15 mouse cellular contexts compared by ENCODE assay signal in genomic region chr1:35362836-35363235, GRCm38 (mm10).
A peak's percentile ranks its signal among the peaks of the same experiment; 100 is the strongest.
DNase-seq lines count a peak whose midpoint lies in the region; ATAC-seq and TF ChIP-seq lines count a peak whose summit lies in the region.
"Had no signal": no experiment of that assay in that cellular context is flagged by ENCODE, and none has a peak within 500 bp of the region (broad histone marks: within the 10 kb centered on the region; RNA-seq: fewer than 3 reads in every experiment).

No protein-coding gene starts in this region.

- no peaks in the 10 kb centered on the region for H3K9me3 ChIP-seq in heart, embryonic 10.5 days
- H3K9me3 ChIP-seq in intestine, postnatal 0 days (ENCODE audit: control insufficient read depth): no peaks in the 10 kb centered on the region
- H3K9me3 ChIP-seq: G1E; lung, embryonic 15.5 days; midbrain, embryonic 10.5 days; neural tube, embryonic 15.5 days had no signal

- H3K4me3 ChIP-seq in heart, embryonic 10.5 days: no peak overlapping the region
- no peak overlapping the region for H3K4me3 ChIP-seq in lung, adult 2 months (replicated peaks; ENCODE audit: extremely low read depth, low read depth, low read length)
- H3K4me3 ChIP-seq in intestine, postnatal 0 days (ENCODE audit: low read depth, low read length): no peak overlapping the region
- H3K4me3 ChIP-seq: lung, embryonic 15.5 days; midbrain, embryonic 10.5 days; neural tube, embryonic 15.5 days had no signal

- DNase-seq in heart, adult 11 months: peak; percentile 92
- DNase-seq in heart, embryonic 10.5 days (ENCODE audit: low spot score): no peak
- peak; percentile 4 for DNase-seq in lung, adult 2 months
- no peak for DNase-seq in lung, postnatal 10 days
- DNase-seq in brain, embryonic 18.5 days (ENCODE audit: low read depth, low spot score): peak; percentile 12
- DNase-seq in layer of hippocampus, postnatal 14 days (ENCODE audit: low spot score in 2 of 2): peak; percentile 34 to 69
- DNase-seq: adrenal gland, adult 2 months; cerebellum, adult 9-10 months; kidney, adult 8-10 months; kidney, postnatal 36 days had no signal

- ATAC-seq in intestine, postnatal 0 days: no peak

- no peaks in the 10 kb centered on the region for H3K4me1 ChIP-seq in heart, embryonic 10.5 days
- no peaks in the 10 kb centered on the region for H3K4me1 ChIP-seq in lung, adult 2 months (ENCODE audit: control insufficient read depth, insufficient read depth, low read length)
- no peaks in the 10 kb centered on the region for H3K4me1 ChIP-seq in intestine, postnatal 0 days (replicated peaks; ENCODE audit: control insufficient read depth, insufficient read depth, low read length)
- H3K4me1 ChIP-seq: lung, embryonic 15.5 days; neural tube, embryonic 15.5 days had no signal

- no peaks in the 10 kb centered on the region for H3K36me3 ChIP-seq in heart, embryonic 10.5 days
- H3K36me3 ChIP-seq in intestine, postnatal 0 days (ENCODE audit: control insufficient read depth, insufficient read depth): no peaks in the 10 kb centered on the region
- H3K36me3 ChIP-seq: G1E; lung, embryonic 15.5 days; midbrain, embryonic 10.5 days; neural tube, embryonic 15.5 days had no signal

- H3K9ac ChIP-seq in intestine, postnatal 0 days (ENCODE audit: low read depth, low read length): no peak overlapping the region
- H3K9ac ChIP-seq: lung, embryonic 15.5 days; neural tube, embryonic 15.5 days had no signal

- H3K27ac ChIP-seq in heart, embryonic 10.5 days: no peak overlapping the region
- no peak overlapping the region for H3K27ac ChIP-seq in intestine, postnatal 0 days (ENCODE audit: low read depth, low read length)
- H3K27ac ChIP-seq: lung, embryonic 15.5 days; midbrain, embryonic 10.5 days; neural tube, embryonic 15.5 days had no signal

- TF ChIP-seq CTCF in lung, adult 2 months (IDR thresholded peaks at IDR 0.05; ENCODE audit: insufficient read depth, low read length): no peak
- TF ChIP-seq CTCF in intestine, postnatal 0 days (IDR thresholded peaks at IDR 0.05; ENCODE audit: low read depth): no peak

- no peak for TF ChIP-seq POLR2A in lung, adult 2 months (IDR thresholded peaks at IDR 0.05; ENCODE audit: borderline replicate concordance, extremely low read depth, low read depth, low read length)

- WGBS in heart, embryonic 10.5 days: 62% methylated on average over 3 of the region's 3 CpGs
- 48% methylated on average over 3 of the region's 3 CpGs for WGBS in lung, adult 2 months
- 45% methylated on average over 3 of the region's 3 CpGs for WGBS in intestine, postnatal 0 days

- no peak overlapping the region for H3K4me2 ChIP-seq in intestine, postnatal 0 days (replicated peaks; ENCODE audit: low read depth)
- H3K4me2 ChIP-seq: lung, embryonic 15.5 days; neural tube, embryonic 15.5 days had no signal

- no peaks in the 10 kb centered on the region for H3K27me3 ChIP-seq in heart, embryonic 10.5 days (ENCODE audit: insufficient read depth, poor library complexity, severe bottlenecking)
- no peaks in the 10 kb centered on the region for H3K27me3 ChIP-seq in intestine, postnatal 0 days (replicated peaks; ENCODE audit: control insufficient read depth, insufficient read depth, low read length)
- H3K27me3 ChIP-seq: lung, embryonic 15.5 days; neural tube, embryonic 15.5 days had no signal

Comparison
In these comparisons a context has a peak if more than half of its experiments do, and no peak if none do; other contexts are left out.
1. DNase-seq: peak in heart, adult 11 months (single experiment), lung, adult 2 months (single experiment), brain, embryonic 18.5 days (single experiment) and layer of hippocampus, postnatal 14 days (2 of 2); none in heart, embryonic 10.5 days (single experiment) and lung, postnatal 10 days (single experiment).